Mouse (Mus musculus) heart, postnatal 4 days (tissue): ENCODE results near the gene Slc6a3. TPM values are rescaled to one million over a fixed set of nuclear protein-coding genes. Genes with fewer than 3 reads are reported as not detected.
A peak's percentile ranks its signal among the peaks of the same experiment; 100 is the strongest.

ENCODE experiments used
- DNase-seq: peaks from one replicate; pipeline ENCODE4 v3.0.0; 2021
- total RNA-seq, 2 experiments: library from RNA; stranded (reverse); gene quantifications; 2 replicates each; pipeline ENCODE4 v1.2.3; 2021

Slc6a3 gene
- total RNA-seq, 2 experiments from 2014 or later: not detected

DNA sequence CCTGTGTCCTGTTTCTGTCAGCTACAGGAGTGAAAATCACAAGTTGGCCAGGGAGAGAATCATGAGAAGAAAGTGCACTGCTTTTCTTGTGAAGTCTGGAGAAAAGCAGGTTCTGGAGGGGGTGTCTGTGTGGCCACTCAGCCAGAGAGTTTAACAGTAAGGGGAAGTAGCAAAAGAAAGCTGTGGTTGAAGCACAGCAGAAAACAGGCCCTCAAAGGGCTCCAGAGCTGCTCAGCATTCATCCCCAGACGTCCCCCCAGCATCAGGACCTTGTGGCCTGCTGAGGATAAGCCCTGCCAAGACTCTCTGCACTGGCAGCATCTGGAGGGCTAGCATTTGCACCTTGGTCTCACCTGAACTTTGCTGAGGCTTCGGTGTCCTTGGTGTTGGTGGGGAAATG is 56.0 kb downstream of the Slc6a3 start:
- no peak for DNase-seq

DNA sequence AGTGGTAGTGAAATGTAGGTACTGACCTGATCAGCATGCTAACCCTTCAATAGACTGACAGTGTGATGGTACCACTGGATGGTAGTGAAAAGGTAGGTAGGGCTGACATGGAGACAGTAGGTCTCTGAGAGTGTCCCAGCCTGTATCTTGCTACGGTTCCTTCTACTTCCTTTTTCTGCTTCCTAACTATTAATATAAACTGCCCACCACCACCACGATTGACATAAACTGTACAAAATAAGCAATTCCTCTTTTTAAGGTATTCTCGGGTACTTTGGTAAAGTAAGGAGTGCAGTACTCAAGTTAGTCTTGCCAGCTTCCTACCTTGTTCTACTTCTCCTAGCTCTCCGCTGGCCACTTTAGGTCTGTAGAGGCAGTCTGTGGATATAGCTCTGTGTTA is 59.7 kb downstream of the Slc6a3 start:
- no peak for DNase-seq

DNA sequence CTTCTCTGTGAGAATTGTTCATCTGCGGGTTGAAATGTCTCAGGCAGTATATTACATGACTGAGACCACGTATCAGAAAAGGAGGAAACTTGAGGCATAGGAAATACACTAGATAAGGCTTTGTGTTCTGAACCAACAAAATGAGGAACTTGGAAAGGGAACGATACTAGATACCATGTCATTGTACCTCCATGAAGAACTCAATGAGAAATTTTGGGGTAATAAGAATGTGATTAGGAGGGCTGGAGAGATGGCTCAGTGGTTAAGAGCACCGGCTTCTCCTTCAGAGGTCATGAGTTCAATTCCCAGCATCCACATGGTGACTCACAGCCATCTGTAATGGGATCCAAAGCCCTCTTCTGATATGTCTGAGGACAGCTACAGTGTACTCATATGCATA is 63.7 kb downstream of the Slc6a3 start:
- DNase-seq: no peak

DNA sequence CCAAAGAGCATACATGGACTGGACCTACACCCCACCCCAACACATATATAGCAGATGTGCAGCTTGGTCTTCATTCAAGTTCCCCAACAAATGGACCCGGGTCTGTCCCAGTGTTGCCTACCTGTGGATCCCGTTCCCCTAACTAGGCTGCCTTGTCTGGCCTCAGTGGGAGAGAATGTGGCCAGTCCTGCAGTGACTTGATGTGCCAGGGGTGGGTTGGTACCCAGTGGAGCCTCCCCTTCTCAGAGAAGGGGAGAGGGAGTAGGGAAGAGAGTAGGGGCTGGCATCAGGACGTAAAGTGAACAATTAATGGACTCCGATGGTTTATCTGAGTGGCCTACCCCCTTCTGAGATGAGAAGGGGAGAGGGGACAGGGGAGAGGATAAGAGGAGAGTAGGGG is 66.5 kb downstream of the Slc6a3 start:
- no peak for DNase-seq

DNA sequence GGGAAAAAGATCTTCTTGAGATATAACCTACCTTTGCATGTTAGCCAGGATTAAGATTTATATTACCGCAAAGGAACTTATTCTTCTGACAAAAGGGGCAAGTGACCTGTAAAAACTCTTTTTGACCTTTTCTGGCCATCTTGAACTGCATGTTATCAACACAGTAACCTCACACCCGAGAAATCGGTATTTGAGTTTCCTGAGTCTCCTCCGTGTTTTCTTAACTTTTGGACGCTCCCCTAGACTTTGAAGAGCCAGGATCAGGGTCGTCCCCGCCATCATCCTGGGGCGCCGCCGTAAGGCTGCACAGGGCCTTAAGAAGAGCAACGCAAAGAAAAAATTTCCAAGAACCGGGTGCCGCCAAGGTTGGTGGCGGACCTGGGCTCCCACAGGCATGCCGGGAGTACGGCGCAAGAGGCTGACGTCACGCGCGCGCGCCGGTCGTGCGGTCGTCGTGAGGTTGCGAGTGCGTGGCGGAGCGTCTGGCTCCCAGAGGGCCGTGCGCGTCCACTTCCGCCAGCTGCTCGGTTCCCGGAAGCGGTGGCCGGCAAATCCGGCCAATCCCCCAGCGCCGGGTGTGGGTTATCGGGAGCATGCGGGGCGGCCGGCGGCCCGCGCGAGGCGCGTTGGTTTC is 67.1 kb downstream of the Slc6a3 start, which contains the start of gene Clptm1l:
TSS of gene Clptm1l (plus strand) at position 485 of the 634 bp plus-strand sequence.
- DNase-seq: peak; percentile 96

DNA sequence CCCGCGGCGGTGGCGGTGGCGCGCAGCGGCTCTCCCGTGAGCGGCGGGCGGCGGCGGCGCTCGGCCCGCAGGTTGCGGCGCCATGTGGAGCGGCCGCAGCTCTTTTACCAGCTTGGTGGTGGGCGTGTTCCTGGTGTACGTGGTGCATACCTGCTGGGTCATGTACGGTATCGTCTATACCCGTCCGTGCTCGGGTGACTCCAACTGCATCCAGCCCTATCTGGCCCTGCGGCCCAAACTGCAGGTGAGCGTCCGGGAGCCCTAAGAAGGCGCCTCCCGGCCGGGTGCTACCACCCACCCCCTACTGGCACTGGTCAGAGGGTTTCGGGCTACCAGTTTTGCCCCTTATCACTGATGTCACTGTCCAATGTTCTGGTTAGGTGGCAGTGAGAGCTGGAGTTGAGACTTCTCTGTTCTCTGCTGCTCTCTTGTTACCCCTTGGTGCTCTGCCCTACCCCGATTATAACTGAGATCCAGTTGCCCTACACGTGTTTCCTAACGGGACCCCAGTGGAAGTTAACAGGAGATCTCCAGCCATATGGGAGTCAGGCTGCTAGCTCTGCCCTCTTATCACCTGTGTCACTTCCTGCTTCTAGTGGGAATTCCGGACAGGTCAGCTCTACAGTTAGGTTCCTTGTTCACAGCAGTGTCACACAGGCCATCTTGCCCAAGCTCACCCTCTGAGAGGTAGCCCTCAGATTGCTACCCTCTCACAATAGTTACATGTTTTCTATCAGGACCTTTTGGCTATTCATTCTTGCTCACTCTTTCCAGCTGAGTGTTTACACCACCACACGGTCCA is 67.8 kb downstream of the Slc6a3 start:
- no peak for DNase-seq

DNA sequence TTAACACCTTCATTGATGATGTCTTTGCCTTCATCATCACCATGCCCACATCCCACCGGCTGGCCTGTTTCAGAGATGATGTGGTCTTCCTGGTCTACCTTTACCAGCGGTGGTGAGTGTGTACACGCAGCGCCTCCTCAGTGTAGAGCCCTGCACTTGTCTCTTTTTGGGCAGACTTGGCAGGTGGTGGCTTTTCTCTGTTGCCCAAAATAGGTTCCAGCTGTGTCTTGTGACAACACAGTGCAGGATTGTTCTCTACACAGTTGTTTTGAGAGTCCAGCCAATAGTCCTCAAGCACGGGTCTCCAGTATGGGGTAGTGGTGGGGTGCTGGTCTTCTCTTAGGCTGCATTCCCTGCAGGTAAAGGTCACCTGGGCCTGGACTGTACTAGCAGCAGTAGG is 81.9 kb downstream of the Slc6a3 start:
- no peak for DNase-seq

DNA sequence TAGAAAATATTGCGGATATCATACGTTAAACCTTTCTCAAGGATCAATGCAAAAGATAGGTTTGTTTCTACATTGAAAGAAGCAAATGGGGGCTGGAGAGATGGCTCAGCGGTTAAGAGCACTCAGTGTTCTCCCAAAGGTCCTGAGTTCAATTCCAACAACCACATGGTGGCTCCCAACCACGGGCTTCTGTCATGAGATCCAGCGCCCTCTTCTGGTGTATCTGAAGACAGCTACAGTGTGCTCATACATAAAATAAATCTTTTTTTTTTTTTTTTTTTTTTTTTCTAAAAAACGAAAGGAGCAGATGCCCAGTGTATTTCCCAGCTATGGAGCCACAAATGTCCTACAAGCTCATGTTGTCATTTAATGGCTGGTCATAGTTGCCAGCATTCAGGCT is 84.1 kb downstream of the Slc6a3 start:
- no peak for DNase-seq

DNA sequence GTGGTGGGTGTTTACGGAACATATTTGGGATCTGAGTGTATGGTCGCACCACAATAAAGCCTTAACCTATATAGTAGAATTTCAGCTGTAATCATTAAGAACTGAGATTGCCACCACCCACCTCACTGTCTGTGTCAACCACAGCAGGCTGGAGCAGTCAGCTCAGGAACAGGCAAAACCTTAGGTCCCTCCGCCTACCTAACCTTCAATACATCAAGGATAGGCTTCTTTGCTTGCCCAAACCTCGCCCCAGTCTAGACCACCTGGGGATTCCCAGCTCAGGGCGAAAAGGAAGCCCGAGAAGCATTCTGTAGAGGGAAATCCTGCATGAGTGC is 89.8 kb downstream of the Slc6a3 start:
- DNase-seq: no peak

DNA sequence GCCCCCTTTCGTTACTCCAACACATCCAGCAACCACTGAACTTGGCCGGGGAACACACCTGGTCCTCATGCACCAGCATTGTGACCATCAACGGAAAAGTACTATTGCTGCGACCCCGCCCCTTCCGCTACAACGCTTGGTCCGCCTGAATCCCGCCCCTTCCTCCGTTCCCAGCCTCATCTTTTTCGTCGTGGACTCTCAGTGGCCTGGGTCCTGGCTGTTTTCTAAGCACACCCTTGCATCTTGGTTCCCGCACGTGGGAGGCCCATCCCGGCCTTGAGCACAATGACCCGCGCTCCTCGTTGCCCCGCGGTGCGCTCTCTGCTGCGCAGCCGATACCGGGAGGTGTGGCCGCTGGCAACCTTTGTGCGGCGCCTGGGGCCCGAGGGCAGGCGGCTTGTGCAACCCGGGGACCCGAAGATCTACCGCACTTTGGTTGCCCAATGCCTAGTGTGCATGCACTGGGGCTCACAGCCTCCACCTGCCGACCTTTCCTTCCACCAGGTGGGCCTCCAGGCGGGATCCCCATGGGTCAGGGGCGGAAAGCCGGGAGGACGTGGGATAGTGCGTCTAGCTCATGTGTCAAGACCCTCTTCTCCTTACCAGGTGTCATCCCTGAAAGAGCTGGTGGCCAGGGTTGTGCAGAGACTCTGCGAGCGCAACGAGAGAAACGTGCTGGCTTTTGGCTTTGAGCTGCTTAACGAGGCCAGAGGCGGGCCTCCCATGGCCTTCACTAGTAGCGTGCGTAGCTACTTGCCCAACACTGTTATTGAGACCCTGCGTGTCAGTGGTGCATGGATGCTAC is 90.4 kb downstream of the Slc6a3 start, which contains the start of gene Tert:
TSS of gene Tert (plus strand) at position 167 of the 805 bp plus-strand sequence.
- DNase-seq: peak; percentile 34

Other genes with a start within 250 kb of the Slc6a3 start
- gene Mrpl36, start 208.2 kb upstream of the Slc6a3 start, total RNA-seq: 10 to 100 TPM; 41.6 to 43.9 TPM
- gene Ndufs6, start 208.2 kb upstream of the Slc6a3 start, total RNA-seq: 100 to 1,000 TPM; 659 to 710 TPM
- 10 to 100 TPM; 12.7 to 14.2 TPM for gene Lpcat1, start 69.5 kb upstream of the Slc6a3 start, total RNA-seq
- 10 to 100 TPM; 83.5 to 85.8 TPM for gene Clptm1l, start 67.3 kb downstream of the Slc6a3 start, total RNA-seq
- under 1 TPM; 0.56 to 0.60 TPM for gene Tert, start 90.2 kb downstream of the Slc6a3 start, total RNA-seq
- gene Slc6a18, start 141.3 kb downstream of the Slc6a3 start, total RNA-seq: not detected
- not detected for gene Slc6a19, start 168.1 kb downstream of the Slc6a3 start, total RNA-seq
- gene Slc12a7, start 196.3 kb downstream of the Slc6a3 start, total RNA-seq: 100 to 1,000 TPM; 145 to 150 TPM